ENCODE assay signal across 8 mouse cellular contexts in genomic region chr19:46422384-46423338, GRCm38 (mm10). TPM values are rescaled to one million over a fixed set of nuclear protein-coding genes. Genes with fewer than 3 reads are reported as not detected.
DNase-seq lines count a peak whose midpoint lies in the region; ATAC-seq and TF ChIP-seq lines count a peak whose summit lies in the region.

No protein-coding gene starts in this region.

- H3K27ac ChIP-seq in embryonic facial prominence, embryonic 14.5 days (replicated peaks; ENCODE audit: low read depth, low read length) = peak overlapping the region; percentile 71
- H3K27ac ChIP-seq in limb, embryonic 13.5 days = peak overlapping the region; percentile 65
- H3K27ac ChIP-seq in thymus, adult 2 months (ENCODE audit: control insufficient read depth, insufficient read depth, low read length) = no peak overlapping the region

- H3K9me3 ChIP-seq in embryonic facial prominence, embryonic 14.5 days (ENCODE audit: control insufficient read depth, low read length) = no peaks in the 10 kb centered on the region
- H3K9me3 ChIP-seq in limb, embryonic 13.5 days = no peaks in the 10 kb centered on the region

- ATAC-seq in embryonic facial prominence, embryonic 14.5 days (ENCODE audit: low read depth) = peak; percentile 91
- peak; percentile 79 for ATAC-seq in limb, embryonic 13.5 days (ENCODE audit: low FRiP score, low read depth)
- ATAC-seq in CD4-positive, CD25-positive, alpha-beta regulatory T cell, adult 4 months = no peak

- peaks cover 15% of the 10 kb centered on the region for H3K36me3 ChIP-seq in embryonic facial prominence, embryonic 14.5 days (ENCODE audit: control insufficient read depth, insufficient read depth, low read length)
- H3K36me3 ChIP-seq in limb, embryonic 13.5 days = peaks cover 20% of the 10 kb centered on the region
- H3K36me3 ChIP-seq in thymus, adult 2 months (ENCODE audit: control insufficient read depth, insufficient read depth, low read length) = peaks cover 15% of the 10 kb centered on the region; the same call in 1 of the 2 replicates

- 19% methylated on average over 11 of the region's 11 CpGs for WGBS in embryonic facial prominence, embryonic 14.5 days
- 17% methylated on average over 11 of the region's 11 CpGs for WGBS in limb, embryonic 13.5 days
- 85% methylated on average over 11 of the region's 11 CpGs for WGBS in thymus, adult 2 months

- peak overlapping the region; percentile 8; the same call in 1 of the 2 replicates for H3K4me2 ChIP-seq in embryonic facial prominence, embryonic 14.5 days (ENCODE audit: low read depth, low read length)
- peak overlapping the region; percentile 12 for H3K4me2 ChIP-seq in limb, embryonic 13.5 days (replicated peaks)

- no peak overlapping the region for H3K9ac ChIP-seq in embryonic facial prominence, embryonic 14.5 days (ENCODE audit: low read depth, low read length)
- no peak overlapping the region; the same call in 1 of the 2 replicates for H3K9ac ChIP-seq in limb, embryonic 13.5 days

- H3K4me1 ChIP-seq in embryonic facial prominence, embryonic 14.5 days (ENCODE audit: control insufficient read depth, insufficient read depth, low read length) = peaks cover 39% of the 10 kb centered on the region
- H3K4me1 ChIP-seq in limb, embryonic 13.5 days = peaks cover 32% of the 10 kb centered on the region
- H3K4me1 ChIP-seq in thymus, adult 2 months (replicated peaks; ENCODE audit: control insufficient read depth, insufficient read depth, low read length) = no peaks in the 10 kb centered on the region

- no peak overlapping the region for H3K4me3 ChIP-seq in embryonic facial prominence, embryonic 14.5 days (ENCODE audit: low read depth, low read length)
- no peak overlapping the region for H3K4me3 ChIP-seq in limb, embryonic 13.5 days
- no peak overlapping the region for H3K4me3 ChIP-seq in thymus, adult 2 months (ENCODE audit: control insufficient read depth, insufficient read depth, low read length)

- H3K27me3 ChIP-seq in embryonic facial prominence, embryonic 14.5 days (replicated peaks; ENCODE audit: control insufficient read depth, insufficient read depth, low read length) = no peaks in the 10 kb centered on the region
- H3K27me3 ChIP-seq in limb, embryonic 13.5 days = no peaks in the 10 kb centered on the region
- H3K27me3 ChIP-seq in thymus, adult 2 months (ENCODE audit: control insufficient read depth, insufficient read depth, low read length) = no peaks in the 10 kb centered on the region

- DNase-seq in right cerebral cortex, postnatal 25 days = peak; percentile 14
- DNase-seq in right cerebral cortex, adult 18-20 months = no peak
- DNase-seq in embryonic facial prominence, embryonic 14.5 days (ENCODE audit: low spot score) = peak; percentile 87
- peak; percentile 24 for DNase-seq in yolk sac, embryonic 10.5 days (ENCODE audit: low spot score)
- no peak for DNase-seq in left cerebral cortex, adult 11 months (ENCODE audit: low spot score)
- no peak for DNase-seq in thymus, adult 2 months

- no peak for TF ChIP-seq POLR2A in thymus, adult 2 months (IDR thresholded peaks at IDR 0.05; ENCODE audit: control insufficient read depth, extremely low read depth, insufficient read depth, low read length, poor library complexity)

- TF ChIP-seq CTCF in thymus, adult 2 months (IDR thresholded peaks at IDR 0.05; ENCODE audit: borderline replicate concordance, control insufficient read depth, extremely low read depth, insufficient read depth, low read length, poor library complexity) = no peak

RNA-seq across cellular contexts. Expression of gene Sufu, which starts 26.0 kb away (rescaled TPM):
- 34.3 and 39.8 TPM in 2 replicates for polyA plus RNA-seq in embryonic facial prominence, embryonic 14.5 days (2014; fragmentation: Nextera tagmentation; extraction: Ambion mirVana)
- 36.4 and 38.8 TPM in 2 replicates for polyA plus RNA-seq in limb, embryonic 13.5 days (2015; fragmentation: Nextera tagmentation; extraction: Ambion mirVana)
- polyA plus RNA-seq in CD4-positive, CD25-positive, alpha-beta regulatory T cell, adult 4 months (2017; shearing (Covaris generic)) = 10 to 100 TPM; 10.2 to 11.6 TPM
- polyA plus RNA-seq in thymus, adult 2 months (2012; rRNA removed) = 31.3 and 40.8 TPM in 2 replicates

RNA-seq across cellular contexts. Expression of gene Actr1a, which starts 27.1 kb away (rescaled TPM):
- polyA plus RNA-seq in embryonic facial prominence, embryonic 14.5 days (2014; fragmentation: Nextera tagmentation; extraction: Ambion mirVana) = 137 and 156 TPM in 2 replicates
- polyA plus RNA-seq in limb, embryonic 13.5 days (2015; fragmentation: Nextera tagmentation; extraction: Ambion mirVana) = 145 and 152 TPM in 2 replicates
- 100 to 1,000 TPM in 1 of 2 experiments, 10 to 100 TPM in 1; 92.4 to 111 TPM for polyA plus RNA-seq in CD4-positive, CD25-positive, alpha-beta regulatory T cell, adult 4 months (2017; shearing (Covaris generic))
- polyA plus RNA-seq in thymus, adult 2 months (2012; rRNA removed) = 163 and 164 TPM in 2 replicates

Comparison
In these comparisons a context has a peak if more than half of its experiments do, and no peak if none do; other contexts are left out.
1. DNase-seq: peak in right cerebral cortex, postnatal 25 days (single experiment), embryonic facial prominence, embryonic 14.5 days (single experiment) and yolk sac, embryonic 10.5 days (single experiment); none in right cerebral cortex, adult 18-20 months (single experiment), left cerebral cortex, adult 11 months (single experiment) and thymus, adult 2 months (single experiment).